Mouse (Mus musculus): ENCODE results near the gene Gm20521.

Gm20521 gene

GRCm38 (mm10) chr14:54883154-54884021, at the start of gene Gm20521, which contains the start of gene Bcl2l2:
Gm20521 (plus strand) TSS chr14:54883441.
Bcl2l2 (plus strand) TSS chr14:54883377.
- peak; percentile 32 for DNase-seq

GRCm38 (mm10) chr14:54843461-54843860, 39.8 kb upstream of the Gm20521 start:
- no peak for DNase-seq

GRCm38 (mm10) chr14:54855726-54856125, 27.5 kb upstream of the Gm20521 start:
- DNase-seq = no peak

- no peak for DNase-seq
Measured at GRCm38 (mm10) chr14:54856703-54857102, 26.5 kb upstream of the Gm20521 start.

GRCm38 (mm10) chr14:54857891-54858290, 25.4 kb upstream of the Gm20521 start:
- no peak for DNase-seq

GRCm38 (mm10) chr14:54860511-54860910, 22.7 kb upstream of the Gm20521 start:
- DNase-seq = peak; percentile 71

GRCm38 (mm10) chr14:54863501-54864312, 19.5 kb upstream of the Gm20521 start:
- DNase-seq = peak; percentile 85

GRCm38 (mm10) chr14:54864313-54865036, 18.8 kb upstream of the Gm20521 start:
- DNase-seq = no peak

GRCm38 (mm10) chr14:54865626-54866025, 17.6 kb upstream of the Gm20521 start:
- no peak for DNase-seq

- no peak for DNase-seq
Measured at GRCm38 (mm10) chr14:54866268-54866667, 17.0 kb upstream of the Gm20521 start.

- DNase-seq = peak; percentile 56
Measured at GRCm38 (mm10) chr14:54866936-54867335, 16.3 kb upstream of the Gm20521 start.

- no peak for DNase-seq
Measured at GRCm38 (mm10) chr14:54868026-54868425, 15.2 kb upstream of the Gm20521 start.

- no peak for DNase-seq
Measured at GRCm38 (mm10) chr14:54870861-54871260, 12.4 kb upstream of the Gm20521 start, which contains the start of gene Homez. Homez (minus strand) TSS chr14:54870961.

GRCm38 (mm10) chr14:54874165-54874564, 9.1 kb upstream of the Gm20521 start:
- DNase-seq = no peak

- DNase-seq = no peak
Measured at GRCm38 (mm10) chr14:54875844-54876538, 7.2 kb upstream of the Gm20521 start.

- DNase-seq = peak; percentile 86
Measured at GRCm38 (mm10) chr14:54876539-54877047, 6.6 kb upstream of the Gm20521 start.

- peak; percentile 67 for DNase-seq
Measured at GRCm38 (mm10) chr14:54877048-54877715, 6.1 kb upstream of the Gm20521 start, which contains the start of gene Ppp1r3e. Ppp1r3e (minus strand) TSS chr14:54877550.

- no peak for DNase-seq
Measured at GRCm38 (mm10) chr14:54884022-54884712, 926 bp downstream of the Gm20521 start.

GRCm38 (mm10) chr14:54885309-54885708, 2.1 kb downstream of the Gm20521 start:
- DNase-seq = no peak

GRCm38 (mm10) chr14:54892200-54892599, 9.0 kb downstream of the Gm20521 start, which contains the start of gene Pabpn1:
Pabpn1 (plus strand) TSS chr14:54892500.
- DNase-seq = no peak

Measured in thymus, postnatal 14 days (tissue).